Mouse (Mus musculus) common myeloid progenitor, adult 5-6 weeks (primary cell): ENCODE data around the gene Krt25. TPM values are rescaled to one million over a fixed set of nuclear protein-coding genes. Genes with fewer than 3 reads are reported as not detected.

Experiments used
- ATAC-seq: replicated peaks from 2 replicates; pipeline ENCODE4 v1.8.0; 2016; ENCODE audit warnings: low read depth, mild to moderate bottlenecking, moderate TSS enrichment, inconsistent platforms; ENCODE audit not compliant: poor library complexity, severe bottlenecking
- total RNA-seq: library from RNA; stranded (forward); fragments of 200-1000, 187-1606 nt; gene quantifications from 2 replicates; pipeline ENCODE4 v1.2.3, GENCODE M21; 2017

The Krt25 gene
- total RNA-seq: not detected in 2 replicates

DNA sequence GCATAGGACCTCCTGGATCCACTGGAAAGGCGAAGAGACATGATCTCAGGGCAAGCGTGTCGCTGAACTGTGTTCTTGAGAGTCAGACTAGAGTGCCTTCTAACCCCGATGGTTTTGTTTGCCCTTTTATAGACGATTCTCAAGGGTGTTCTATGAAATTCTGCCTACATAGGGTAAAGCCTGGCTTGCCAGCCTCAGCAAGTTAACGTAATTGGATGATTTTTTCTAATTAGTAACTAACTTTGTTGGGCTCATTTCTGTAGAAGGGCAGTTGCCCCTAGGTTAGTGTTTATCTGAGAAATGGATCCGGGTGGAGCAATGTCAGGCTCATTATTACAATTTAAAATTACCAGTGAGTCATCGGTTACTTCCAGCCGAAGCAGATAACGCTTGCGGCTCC lies at the start of gene Krt25:
Krt25 (minus strand) TSS at position 101 of the 400 bp plus-strand sequence.
- no peak for ATAC-seq

DNA sequence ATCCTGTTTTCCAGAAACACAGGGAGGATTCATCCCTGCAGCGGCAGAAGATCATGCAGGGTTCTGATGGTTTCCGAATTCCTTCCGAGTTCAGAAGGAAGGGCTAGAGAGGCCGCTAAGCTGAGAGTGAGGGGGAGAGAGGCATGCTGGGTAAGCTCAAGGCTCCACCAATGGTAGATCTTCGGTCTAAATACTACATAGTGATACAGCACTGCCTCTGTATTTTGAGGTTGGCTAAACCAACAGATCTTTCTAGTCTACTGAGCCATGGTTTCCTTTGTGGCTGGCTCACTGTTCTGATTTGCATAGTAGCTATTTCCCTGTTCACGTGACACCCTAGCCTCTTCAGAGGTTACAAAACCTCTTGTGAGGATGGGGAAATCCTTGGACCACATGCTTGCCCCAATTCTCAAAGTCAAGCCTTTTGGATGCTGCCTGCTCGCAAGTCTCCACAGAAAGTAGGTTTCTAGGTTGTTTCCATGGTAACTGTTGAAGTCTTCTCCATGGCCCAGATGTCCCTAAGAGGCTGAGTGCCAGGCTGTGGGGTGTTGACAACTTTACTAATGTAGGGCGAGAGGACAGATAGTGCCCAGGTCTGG lies 47.2 kb upstream of the Krt25 start:
- ATAC-seq: peak; percentile 60

DNA sequence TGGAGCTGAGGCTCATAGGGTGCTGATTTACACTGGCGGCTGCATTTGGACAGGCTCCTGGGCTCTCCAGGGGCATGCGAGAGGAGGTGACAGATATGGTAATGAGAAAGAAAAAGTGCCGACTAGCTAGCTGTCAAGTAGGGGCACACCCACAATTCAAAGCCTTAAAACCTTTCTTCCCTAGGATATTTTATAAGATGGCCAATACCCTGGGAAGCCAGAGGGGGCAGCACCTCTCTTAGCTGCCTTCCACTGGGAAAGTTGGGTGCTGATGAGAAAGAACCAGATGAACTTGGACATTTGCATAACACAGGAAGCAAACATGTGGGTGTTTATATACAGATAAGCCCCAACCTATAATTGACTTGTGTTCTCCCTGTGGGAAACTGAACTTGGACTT lies 46.5 kb upstream of the Krt25 start:
- ATAC-seq: no peak

DNA sequence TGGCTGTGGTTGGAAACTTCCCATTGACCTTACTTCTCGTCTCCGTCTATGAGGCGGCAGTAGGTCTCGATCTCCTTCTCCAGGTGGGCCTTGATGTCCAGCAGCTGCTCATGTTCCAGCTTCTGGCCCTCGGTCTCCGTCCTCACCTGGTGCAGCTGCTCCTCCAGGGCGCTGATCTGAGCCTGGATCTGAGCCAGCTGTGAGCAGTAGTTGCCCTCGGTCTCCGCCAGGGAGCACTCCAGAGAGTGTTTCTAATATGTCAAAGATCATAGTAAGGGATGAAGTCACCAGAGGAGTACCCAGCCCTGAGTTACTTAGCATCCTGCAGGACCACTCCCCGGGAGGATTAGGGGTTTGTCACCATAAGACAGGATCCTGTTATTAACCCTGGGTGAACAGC lies 44.0 kb upstream of the Krt25 start:
- no peak for ATAC-seq

DNA sequence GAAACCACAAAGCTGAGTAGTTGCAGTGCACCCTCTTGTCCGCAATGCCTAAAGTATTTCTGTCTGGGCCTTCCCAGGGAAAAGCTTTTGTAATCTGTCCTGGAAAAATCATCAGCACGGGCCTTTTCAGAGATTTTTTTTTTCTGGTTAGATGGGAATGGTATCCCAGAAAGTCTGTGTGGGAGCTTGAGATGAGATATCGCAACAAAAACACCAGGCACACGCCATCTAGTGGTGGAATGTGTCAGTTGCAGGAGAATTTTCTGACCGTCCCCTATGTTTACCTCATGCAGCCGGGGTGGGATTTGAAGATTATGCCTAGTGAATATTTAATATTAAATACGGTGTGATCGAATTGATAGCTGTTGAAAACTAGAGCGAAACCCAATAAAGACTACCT lies 41.7 kb upstream of the Krt25 start:
- no peak for ATAC-seq

DNA sequence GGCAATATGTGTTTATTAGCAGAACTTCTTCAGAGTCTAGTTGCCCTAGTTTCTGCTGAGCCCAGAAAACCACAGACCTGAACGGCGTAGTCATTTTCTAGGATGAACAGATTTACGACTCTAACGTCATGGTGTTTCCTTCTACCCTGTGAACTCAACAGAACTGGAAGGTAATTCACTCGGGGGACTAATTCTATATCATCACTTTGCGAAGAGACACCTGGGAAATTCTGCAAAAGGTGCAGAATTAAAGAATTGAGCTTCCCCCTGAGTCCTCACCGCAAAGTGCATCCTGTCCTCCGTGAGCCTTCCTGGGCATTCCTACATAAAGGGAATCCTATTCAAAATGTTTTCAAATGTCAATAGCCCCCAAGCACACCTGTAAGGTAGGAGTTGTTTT lies 38.7 kb upstream of the Krt25 start:
- ATAC-seq: no peak

DNA sequence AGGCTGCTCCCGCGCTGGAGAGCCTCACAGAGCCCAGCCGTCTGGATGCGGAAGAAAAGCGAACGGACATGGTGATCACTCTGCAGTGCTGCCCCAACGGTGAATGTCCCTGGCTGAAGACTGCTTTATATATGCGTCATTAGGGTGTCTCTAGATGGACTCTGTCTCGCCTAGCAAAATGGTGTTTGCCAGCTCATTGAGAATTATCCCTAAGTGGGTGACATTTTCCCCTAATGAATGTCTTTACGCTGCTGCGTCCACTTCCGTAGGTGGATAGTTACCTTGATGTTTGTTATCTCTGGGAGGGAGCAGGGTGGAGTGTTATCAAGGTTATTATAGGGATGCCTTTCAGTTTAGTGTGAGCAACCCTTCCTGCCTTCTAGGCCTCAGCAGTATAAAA lies 28.3 kb upstream of the Krt25 start, which contains the start of gene Krt27:
Krt27 (minus strand) TSS at position 101 of the 400 bp plus-strand sequence.
- no peak for ATAC-seq

DNA sequence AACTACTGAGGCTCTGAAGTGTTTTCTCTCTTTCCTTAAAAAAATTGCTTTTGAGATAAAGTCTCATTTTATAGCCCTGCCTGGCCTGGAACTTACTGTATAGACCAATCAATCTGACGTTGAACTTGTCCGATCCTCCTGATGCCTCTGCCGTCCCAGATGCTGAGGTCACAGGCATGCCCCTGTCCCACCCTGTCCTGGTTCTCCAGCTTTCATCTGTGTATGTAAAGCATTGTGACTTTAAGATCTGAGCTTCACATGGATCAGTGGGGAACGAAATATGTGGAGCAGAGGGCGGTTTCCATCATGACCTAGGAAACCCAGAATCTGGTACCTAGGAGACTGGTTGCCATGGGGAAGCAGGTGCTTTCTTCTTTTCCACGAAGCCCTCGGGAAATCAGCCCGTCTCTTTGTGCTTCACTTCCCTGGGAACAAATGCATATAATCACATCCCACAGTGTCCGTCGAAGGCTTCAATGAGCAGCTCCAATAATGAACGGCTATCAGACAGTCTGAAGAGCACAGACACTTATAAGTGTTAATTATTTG lies 16.6 kb upstream of the Krt25 start:
- no peak for ATAC-seq

DNA sequence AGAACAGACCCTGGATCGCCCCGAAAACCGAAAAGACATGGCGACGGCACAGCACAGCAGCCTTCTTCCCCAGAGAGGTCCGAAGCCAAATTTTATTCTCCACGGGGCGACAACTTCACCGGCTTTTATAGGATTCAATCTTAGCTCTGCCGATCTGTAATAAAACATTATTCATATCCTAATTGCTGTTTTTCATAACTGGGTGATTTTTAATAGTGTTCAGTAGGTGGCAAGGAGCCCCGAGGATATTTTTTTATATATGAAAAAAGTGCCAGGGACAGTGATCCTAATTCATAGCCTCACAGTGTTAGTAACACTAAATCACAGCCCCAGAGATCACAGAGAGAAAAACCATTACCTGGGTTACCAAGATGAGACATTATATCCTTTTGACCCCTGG lies 15.1 kb upstream of the Krt25 start, which contains the start of gene Krt26:
Krt26 (minus strand) TSS at position 101 of the 400 bp plus-strand sequence.
- ATAC-seq: no peak

DNA sequence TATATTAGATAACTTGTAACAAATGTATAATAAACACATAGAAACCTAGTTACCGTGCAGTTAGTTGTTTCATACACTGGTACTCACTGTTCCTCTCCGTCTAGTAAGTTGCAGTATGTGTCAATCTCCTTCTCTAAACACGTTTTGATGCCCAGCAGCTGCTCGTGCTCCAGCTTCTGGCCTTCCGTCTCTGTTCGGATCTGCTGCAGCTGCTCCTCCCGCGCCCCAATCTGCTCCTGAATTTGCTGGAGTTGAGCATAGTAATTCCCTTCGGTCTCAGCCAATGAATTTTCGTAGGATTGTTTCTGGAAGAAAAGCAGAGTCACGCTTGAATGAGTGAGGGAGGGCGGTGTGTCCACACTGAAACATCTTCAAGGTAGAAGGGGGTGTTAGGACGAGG lies 10.7 kb upstream of the Krt25 start:
- ATAC-seq: no peak

DNA sequence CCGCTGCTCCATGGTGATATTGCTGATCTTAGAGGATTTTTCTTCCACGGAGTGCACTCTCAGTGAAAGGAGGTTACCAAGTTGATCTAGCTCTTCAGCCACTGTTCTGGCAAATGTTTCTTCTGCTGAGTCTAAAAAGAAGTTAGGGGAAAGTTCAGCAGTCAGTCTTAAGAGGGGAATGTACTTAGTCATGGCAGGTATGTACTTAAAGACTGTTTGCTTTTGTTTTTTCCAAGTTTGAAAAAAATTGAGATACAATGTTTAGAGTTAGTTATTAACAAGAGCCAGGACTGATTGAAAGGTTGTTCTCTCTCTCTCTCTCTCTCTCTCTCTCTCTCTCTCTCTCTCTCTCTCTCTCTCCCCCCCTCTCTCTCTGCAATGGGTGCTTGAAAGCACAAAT lies 6.9 kb upstream of the Krt25 start:
- no peak for ATAC-seq

DNA sequence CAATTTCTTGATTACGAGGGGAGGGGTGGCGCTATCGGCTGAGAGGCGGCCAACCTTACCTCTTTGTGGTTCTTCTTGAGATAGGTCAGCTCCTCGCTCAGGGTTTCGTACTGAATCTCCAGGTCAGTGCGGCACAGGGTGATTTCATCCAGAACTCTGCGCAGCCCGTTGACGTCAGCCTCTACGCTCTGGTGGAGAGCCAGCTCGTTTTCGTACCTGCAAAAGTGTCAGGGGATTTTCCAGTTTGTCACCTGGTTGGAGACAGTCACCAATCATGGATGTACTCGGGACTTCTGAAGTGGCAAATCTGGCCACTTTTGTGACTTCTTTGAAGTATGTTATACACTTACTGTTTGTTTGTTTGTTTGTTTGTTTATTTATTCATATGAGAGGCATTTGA lies 1.7 kb downstream of the Krt25 start:
- no peak for ATAC-seq

DNA sequence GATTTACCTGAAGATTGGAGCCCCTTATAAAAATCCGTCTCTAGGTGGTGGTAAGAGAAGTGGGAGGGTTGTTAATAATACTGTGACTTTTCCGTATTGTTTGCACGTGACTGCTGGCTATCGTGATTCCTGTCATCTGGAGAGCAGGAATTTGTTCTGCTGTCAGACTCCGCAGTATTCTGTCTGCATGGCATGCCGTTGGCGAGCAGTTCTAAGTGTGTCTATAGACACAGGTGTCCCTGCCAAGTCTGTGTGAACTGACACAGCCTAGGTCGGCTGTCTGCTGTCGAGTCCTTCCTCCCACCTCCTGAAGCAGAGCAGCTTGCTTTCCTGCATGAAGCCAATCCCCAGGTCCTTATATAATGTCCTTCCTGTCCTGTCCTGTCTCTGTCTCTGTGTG lies 3.6 kb downstream of the Krt25 start:
- no peak for ATAC-seq

DNA sequence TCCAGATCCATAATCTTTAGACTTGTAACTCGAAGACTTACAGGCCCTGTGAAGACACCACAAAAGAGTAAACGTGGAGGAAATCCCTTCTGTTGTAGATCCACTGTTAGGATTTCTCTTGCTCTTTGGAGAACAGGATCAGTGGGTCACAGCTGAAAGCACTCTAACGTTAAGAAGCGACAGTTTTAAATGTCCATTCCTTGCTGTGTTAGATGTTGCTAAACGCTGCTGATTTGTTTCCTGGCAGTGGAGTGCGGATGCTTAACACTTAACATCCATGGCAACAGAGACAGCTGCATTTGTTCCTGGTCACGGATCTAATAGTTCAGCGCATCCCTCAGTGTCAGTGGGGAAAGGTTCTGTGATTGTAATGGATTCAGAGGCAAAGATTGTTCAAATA lies 6.2 kb downstream of the Krt25 start:
- ATAC-seq: no peak

DNA sequence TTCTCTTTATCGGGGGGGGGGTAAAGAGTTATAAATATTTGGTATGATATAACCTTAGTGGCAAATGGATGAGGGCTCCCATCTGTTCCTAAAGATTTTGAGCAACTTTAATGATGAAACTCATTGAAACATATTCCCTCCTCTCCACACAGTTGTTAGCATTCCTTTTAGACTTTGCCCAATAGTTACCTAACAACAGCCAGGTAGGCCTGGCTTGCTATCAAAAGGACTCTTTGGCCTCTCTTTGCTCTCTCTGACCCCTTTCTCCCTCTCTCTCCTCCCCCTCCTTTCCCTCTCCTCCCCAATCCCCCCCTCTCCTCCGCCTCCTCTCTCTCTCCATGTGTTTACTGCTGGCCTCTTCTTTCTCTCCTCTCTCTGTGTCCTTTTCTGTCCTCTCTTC lies 8.2 kb downstream of the Krt25 start:
- no peak for ATAC-seq

DNA sequence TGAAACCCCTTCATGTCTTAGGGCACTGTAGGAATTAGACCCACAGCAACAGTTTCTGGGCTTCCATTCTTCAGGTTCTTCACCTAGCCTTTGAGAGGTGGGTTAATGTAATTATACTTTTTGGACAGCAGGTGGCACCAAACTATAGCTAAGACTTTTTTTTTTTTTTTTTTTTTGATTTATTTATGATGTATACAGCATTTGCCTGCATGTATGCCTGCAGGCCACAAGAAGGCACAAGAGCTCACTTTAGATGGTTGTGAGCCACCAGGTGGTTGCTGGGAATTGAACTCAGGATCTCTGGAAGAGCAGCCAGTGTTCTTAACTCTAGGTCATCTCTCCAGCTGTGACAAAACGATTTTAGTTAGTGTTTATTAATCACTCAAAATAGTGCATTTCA lies 11.9 kb downstream of the Krt25 start:
- ATAC-seq: peak; percentile 68

DNA sequence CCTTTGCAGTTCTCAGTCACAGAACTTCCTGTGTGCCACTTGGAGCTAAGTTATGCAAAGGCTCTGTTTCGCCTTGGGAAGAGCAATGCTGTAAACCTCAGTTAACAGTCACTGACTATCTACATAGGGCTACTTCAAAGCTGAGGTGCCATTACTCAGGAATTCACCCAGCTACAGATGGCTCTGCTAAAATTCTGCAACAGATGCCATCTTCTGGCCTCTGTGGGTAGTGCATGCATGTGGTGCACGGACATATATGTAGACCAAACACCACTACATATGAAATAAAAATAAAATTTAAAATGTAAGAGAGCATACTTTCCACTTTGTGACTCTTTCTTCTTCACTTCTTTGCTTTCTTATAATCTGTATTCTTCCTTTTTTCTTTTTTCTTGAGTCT lies 15.2 kb downstream of the Krt25 start:
- ATAC-seq: peak; percentile 84

DNA sequence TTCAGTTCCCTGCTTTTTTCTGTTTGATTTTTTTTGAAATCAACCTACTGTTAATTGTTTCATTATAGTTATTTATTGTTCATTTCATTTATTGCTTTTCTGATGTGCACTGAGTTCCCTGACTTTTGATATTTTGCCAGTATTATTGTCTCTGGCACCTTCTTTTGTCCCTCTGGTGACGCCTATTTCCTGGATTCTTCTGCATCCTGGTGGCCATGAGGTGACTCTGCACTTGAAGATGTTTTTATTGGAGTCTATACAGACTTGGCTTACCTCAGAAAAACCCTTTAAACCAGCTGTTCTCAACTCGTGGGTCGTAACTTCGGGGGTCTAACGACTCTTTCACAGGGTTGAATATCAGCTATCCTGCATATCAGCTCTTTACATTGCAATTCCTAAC lies 27.7 kb downstream of the Krt25 start:
- no peak for ATAC-seq

DNA sequence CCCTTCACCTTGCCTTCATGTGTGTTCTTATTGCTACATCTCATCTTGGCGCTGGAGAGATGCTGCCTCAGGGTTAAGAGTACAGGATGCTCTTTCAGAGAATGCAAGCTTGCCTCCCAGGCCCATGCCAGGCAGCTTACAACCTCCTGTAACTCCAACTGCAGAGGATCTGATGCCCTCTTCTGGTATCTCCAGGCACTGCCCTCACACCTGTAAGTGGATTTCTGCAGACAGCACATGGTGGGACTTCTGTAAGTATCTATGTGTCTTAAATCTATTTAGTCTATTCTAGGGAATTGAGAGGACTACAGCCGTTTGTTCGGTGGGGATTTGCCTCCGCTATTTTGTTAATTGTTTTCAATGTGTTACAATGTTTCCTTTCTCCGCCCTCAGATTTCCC lies 29.9 kb downstream of the Krt25 start:
- peak; percentile 58; the same call in 1 of the 2 replicates for ATAC-seq

DNA sequence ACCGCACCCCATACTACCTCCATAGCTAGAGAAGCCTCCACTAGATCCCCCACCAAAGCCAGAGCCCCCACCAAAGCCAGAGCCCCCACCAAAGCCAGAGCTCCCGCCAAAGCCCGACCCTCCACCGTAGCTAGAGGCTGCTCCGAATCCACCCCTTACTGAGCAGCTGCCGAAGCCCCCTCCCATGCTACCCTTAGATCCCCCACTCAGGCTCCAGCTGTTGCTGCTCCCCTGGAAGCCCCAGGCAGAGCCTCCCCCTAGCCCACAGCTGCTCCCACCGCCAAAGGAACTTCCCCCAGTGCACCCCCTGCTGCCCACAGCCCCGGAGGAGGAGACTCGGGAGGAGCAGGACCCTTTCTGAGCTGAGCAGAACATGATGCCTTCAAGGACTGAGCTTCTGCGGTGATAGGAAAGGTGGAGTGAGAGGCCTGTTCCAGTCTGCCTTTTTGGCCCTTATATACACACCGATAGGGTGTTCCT lies 37.9 kb downstream of the Krt25 start, which contains the start of gene Krt24:
Krt24 (minus strand) TSS at position 430 of the 480 bp plus-strand sequence.
- no peak for ATAC-seq

DNA sequence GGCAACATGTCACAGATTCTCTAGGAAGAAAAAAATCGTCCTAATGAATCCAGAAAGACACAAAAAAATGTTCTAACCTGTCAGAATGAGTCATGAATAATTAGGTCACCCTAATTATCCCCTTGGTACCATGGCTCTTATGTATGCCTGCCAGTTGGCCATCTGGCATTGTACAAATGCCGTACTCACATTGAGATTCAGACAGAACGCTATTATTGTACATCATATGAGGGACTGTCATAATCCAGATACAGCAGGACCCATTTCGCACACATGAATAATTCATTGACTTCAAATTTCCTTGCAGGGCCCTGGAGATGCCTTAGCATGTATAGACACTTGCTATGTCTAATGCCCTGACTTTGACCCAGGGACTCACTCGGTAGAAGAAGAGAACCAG lies 38.7 kb downstream of the Krt25 start:
- ATAC-seq: no peak

DNA sequence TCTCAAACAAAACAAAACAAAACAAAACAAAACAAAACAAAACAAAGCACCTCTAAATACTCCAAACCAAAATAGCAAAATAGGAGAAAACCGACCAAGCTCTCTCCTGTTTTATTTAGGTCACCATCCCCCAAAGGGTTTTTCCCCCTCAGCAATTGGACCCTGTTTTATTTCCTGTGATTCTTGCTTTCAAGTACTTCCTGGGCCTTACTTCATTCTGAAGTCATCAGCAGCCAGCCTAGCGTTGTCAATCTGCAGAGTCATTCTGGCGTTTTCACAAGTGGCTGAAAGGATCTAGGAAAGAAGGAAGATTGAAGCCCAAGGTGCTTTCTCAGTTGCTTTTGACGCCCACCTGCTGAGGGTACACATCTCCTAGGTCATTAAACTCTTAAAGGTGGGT lies 39.4 kb downstream of the Krt25 start:
- no peak for ATAC-seq
